Mouse (Mus musculus) adrenal gland, adult 18-20 months (tissue): ENCODE results near the gene Klhdc3. TPM values are rescaled to one million over a fixed set of nuclear protein-coding genes. Genes with fewer than 3 reads are reported as not detected.

Experiments
- DNase-seq, 2 experiments: peaks; one replicate each; pipeline ENCODE4 v3.0.0; 2021 to 2022; ENCODE audit warnings: low spot score in 2 of 2
- total RNA-seq, 2 experiments: library from RNA; stranded (reverse); gene quantifications; 1 replicate in 1 of 2; 2 replicates in 1 of 2; pipeline ENCODE4 v1.2.3; 2021

Klhdc3 gene
- total RNA-seq, 2 experiments from 2014 or later: 47.6 to 69.9 TPM

DNA sequence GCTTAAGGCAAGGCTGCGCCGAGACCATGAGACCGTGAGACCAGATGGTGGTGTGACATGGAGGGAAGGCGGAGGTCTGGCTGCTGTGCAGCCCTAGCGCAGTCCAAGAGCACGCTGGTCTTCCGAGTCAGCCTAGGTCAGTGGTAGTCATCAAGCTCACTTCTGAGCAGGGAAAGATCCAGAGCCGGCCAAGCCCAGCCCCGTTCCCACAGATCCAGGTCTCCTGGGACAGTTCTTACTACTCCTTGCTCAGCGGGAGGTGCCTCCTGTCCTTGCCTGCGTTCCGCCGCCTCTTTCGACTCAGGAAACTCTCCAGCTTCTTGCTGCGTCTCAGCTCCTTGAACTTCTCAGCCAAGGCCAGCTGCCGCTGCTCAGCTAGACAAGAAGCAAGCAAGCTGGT lies 13.0 kb downstream of the Klhdc3 start:
- no peak for DNase-seq

DNA sequence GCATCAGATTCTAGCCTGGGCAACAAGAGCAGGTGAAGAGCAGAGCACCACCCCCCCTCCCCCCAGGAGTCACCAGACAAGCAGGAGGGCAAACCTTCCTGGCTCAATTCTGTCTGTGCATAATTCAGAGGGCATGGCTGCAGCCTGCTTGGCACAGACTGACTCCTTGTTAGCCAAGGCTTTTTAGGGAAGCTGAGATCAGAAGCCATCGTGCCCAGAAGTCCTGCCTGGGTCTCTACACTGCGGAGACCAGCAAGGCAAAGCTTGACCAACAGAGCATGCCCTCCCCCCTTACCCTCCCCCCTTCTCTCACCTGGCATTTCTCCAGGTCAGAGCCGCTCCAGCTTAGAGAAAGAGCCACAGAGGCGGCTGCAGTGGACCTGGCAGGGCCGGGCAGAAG lies 18.0 kb downstream of the Klhdc3 start:
- DNase-seq: no peak

DNA sequence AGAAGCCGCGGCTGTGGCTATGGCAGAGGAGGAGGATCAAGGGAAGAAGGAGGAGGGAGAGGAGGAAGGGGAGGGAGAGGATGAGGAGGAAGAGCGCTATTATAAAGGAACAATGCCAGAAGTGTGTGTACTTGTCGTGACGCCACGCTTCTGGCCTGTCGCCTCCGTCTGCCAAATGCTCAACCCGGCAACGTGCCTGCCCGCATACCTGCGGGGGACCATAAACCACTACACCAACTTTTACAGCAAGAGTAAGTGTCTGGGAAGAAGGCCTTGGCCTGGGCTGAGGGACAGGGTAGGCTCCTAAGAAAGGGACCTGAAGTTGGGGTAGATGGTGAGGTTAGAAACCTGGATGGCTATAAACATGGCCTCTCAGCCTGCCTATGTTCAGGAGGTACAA lies 18.7 kb downstream of the Klhdc3 start:
- DNase-seq: no peak

DNA sequence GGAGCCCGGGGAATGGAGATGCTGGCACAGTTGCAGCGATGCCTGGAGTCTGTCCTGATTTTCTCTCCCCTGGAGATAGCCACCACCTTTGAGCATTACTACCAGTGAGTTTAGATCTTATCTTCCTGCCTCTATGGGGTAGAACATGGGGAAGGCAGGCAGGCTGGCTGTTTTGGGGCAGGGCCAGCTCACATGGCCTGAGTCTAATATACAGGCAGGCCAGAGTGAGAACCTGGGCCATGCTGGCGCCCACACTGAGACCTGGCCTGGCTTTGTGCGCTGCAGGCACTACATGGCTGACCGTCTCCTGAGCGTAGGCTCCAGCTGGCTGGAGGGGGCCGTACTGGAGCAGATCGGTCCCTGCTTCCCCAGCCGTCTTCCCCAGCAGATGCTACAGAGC lies 19.4 kb downstream of the Klhdc3 start:
- DNase-seq: no peak

DNA sequence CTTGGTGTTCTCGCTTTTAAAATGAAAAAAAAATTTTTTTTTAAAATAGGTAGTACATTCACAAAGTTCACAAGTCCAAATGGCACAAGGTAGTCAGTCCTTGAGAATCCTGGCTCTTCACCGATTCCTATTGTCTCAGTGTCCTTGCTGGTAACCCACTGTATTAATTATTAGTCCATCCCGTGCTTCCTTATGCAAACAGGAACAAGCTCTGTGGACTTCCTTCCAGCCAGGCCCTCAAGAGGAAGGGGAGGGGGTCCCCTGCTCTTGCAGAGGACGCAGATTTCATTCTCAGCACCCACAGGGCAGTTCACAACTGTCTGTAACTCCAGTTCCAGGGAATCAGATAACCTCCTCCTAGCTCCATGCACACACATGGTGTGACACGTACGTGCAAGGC lies 24.7 kb downstream of the Klhdc3 start:
- no peak for DNase-seq

DNA sequence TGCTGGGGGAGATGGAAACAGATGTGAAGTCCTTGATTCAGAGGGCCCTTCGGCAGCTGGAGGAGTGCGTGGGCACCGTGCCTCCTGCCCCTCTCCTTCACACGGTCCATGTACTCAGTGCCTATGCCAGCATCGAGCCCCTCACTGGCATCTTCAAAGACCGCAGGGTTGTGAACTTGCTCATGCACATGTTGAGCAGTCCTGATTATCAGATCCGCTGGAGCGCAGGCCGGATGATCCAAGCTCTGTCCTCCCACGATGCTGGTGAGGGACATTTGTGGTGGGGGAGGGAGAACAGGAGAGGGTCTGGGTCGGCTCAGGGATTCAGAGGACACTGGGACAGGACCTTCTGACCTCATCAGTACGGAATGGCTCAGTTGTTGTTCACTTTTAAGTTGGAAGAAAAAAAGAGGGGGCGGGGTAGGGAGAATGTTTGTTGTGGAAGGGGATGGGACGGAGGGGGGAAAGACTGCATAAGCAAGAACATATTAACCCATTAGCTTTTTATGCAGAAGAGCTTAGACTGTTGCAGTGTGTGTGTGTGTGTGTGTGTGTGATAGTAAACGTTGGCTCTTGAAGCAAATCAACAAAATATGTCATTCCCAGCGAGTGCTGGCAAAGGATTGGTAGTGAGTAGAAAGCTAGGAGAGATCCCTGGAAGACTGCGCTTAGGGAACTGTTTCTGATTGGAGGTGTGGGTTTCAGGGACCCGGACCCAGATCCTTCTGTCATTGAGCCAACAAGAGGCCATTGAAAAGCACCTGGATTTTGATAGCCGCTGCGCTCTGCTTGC lies 28.8 kb downstream of the Klhdc3 start:
- DNase-seq: no peak

DNA sequence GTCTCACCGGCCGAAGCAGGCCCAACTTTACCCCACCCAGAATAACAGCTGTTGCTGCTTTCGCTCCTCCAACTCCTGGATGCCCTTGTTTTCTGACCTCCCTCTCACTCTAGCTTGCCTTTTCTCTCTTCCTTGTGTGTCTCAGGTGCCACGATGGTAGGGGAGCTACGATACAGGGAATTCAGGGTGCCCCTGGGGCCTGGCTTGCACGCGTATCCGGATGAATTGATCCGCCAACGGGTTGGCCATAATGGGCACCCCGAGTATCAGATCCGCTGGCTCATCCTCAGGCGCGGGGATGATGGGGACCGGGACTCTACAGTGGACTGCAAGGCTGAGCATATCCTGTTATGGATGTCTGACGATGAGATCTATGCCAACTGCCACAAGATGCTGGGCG lies 29.4 kb downstream of the Klhdc3 start:
- no peak for DNase-seq

DNA sequence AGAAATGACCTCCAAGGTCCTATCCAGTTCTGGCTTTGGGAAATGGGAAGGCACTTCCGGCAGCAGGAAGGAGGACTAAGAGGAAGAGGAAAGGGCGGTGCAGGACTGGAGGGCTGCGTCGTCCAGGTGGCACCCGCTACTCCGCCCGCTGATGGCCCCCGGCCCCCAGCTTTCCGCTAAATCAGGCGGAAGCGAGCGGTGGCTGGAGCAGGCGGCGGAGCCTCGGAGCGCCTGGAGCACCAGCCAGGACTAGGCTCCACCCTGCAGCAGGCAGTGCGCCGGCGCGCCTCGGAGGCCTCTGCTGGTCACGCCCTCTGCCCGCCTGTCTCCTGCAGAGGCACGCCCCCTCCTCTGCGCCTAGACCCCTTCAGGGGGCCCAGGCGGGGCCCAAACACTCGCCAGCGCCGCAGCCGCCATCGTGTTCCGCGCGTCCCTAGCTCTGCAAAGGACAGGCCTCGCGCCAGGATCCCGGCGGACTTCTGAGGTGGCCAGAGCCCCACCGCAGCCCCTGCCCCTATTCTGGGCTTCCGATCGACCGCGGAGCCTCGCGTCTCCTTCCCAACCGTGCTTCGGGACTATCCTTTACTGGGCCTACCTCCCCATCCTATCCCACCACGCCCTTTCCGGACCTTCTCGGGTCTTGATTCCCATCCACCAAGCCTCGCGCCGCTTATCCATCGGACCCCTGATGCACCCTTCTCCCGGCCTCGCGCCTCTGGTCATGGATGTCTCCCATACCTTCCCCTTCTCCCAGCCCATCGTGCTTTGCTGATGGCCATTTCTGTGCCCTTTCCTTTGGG lies 30.3 kb downstream of the Klhdc3 start, which contains the start of gene Cul7:
Cul7 (plus strand) TSS at position 106 of the 800 bp plus-strand sequence.
- peak; percentile 82 to 83 for DNase-seq

DNA sequence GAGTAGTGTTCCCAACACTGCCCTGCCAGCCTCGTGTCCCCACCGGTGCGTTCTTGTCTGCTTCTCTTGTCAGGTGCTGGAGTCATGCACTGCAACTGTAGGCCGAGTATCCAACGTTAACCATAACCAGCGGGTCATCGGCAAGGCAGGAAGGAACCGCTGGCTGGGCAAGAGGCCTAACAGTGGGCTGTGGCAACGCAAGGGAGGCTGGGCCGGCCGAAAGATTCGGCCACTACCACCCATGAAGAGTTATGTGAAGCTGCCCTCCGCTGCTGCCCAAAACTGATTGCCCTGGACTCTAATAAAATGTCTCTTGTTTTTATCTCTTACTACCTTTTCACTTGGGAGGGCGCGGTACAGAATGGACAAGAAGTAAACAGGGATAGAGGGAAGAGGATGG lies 30.9 kb downstream of the Klhdc3 start:
- DNase-seq: peak in 1 of 2 experiments; percentile 17

DNA sequence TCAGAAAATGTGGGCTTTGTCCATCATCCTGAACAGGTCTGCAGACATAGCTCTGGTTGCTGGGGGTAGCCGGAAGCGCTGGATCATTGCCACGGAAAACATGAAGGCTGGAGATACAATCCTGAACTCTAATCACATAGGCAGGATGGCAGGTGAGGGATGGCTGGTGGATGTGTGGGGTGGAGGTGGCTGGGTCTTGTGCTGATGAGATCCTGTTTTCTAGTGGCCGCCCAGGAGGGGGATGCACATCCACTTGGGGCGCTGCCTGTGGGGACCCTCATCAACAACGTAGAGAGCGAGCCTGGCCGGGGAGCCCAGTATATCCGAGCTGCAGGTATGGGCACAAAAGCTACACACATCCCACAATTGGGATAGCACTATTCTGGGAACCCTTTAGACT lies 32.3 kb downstream of the Klhdc3 start:
- DNase-seq: no peak

DNA sequence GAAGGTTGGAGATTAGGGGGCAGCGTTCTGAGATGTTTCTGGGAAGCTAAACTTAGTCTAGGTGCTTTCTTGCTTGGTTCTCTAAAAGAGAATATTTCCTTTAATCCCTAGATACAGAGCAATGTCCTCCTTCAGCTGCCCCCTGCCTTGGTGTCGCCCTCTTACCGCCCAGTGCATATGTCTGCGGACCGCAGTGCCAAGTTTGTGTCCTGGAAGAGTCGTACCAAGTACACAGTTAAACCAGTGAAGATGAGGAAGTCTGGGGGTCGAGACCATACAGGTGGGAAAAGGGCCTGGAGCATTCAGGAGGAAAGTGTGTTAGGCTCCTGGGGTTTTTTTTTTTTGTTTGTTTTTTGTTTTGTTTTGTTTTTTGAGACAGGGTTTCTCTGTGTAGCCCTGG lies 33.4 kb downstream of the Klhdc3 start:
- no peak for DNase-seq

DNA sequence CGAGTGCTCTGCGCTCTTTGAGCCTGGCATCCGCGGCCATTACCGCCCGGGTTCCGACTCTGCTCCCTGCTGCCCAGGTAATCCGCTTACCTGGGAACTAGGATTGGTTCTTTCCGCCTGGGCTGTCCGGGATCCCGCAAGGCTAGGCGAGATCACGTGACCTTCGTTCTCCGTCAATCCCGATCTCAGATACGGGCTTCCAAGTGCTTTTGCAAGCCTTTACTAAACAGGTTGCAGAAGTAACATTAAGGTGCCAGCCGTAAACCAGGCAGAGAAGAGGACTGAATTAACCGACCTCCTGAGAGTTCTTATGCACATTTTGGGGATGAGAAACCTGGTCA lies 34.4 kb downstream of the Klhdc3 start:
- no peak for DNase-seq

DNA sequence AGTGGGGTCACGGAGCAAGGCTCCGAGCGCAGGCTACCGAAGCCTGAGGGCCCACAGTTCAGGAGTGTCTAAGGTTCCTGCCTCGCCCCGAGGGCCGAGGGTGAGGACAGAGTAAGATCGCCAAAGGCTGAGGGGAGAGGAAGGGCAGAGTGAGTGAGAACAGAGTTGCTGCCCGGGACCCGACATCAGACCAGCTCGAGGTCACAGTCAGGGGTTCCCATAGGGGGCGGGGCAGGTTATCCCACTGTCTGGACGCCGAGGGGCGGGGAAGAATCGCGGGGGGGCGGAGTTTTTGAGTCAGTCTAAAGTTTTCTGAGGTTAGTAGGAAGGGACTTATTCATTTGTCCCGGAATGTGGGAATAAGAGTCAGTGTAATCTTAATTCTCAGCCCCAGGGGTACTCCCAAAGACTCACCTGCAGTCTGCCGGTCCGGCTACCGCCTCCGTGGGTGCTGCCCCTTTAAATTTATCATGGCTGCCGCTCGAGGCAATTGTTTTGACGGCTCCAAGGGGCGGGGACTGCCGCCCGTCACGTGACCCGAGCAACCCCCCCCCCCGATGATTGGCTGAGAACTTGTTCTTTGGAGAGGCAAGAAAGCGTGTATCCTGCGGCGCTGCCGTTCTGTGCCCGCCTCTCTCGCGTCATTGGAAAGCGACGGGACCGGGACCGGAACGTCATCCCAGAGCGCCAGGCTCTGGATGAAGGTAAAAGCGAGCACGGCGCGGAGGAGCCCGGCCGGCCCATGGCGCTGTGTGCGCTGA lies 35.0 kb downstream of the Klhdc3 start, which contains the start of the genes Klc4 and Mrpl2:
Klc4 (minus strand) TSS at position 462 of the 761 bp plus-strand sequence.
Mrpl2 (plus strand) TSS at position 669 of the 761 bp plus-strand sequence.
- peak; percentile 99 for DNase-seq

DNA sequence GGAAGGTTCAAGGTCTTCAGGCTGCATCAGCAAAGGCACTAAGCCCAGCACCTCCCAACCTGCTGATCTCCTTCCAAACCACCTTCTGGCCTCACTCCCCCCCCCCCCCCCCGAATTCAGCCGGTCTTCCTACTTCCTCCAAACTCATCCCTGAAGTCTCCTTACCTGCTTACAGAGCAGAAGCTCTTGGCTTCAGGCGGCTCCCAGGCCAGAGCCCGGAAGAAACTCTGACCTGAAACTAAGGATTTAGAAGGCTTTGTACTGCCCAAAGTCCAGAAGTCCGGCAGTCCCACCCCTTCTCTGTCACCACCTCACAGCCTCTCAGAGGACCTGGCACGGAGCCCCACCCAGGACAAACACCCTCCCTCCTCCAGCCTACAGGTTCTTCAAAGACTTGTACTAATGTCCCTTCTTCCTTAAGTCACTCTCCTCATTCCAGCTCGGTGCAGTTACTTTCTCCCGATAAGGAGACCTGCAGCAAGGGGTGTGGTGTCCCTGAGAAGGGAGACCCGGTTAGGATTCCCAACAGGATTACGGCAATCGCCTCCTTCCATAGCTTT lies 35.7 kb downstream of the Klhdc3 start:
- peak; percentile 54 to 56 for DNase-seq

DNA sequence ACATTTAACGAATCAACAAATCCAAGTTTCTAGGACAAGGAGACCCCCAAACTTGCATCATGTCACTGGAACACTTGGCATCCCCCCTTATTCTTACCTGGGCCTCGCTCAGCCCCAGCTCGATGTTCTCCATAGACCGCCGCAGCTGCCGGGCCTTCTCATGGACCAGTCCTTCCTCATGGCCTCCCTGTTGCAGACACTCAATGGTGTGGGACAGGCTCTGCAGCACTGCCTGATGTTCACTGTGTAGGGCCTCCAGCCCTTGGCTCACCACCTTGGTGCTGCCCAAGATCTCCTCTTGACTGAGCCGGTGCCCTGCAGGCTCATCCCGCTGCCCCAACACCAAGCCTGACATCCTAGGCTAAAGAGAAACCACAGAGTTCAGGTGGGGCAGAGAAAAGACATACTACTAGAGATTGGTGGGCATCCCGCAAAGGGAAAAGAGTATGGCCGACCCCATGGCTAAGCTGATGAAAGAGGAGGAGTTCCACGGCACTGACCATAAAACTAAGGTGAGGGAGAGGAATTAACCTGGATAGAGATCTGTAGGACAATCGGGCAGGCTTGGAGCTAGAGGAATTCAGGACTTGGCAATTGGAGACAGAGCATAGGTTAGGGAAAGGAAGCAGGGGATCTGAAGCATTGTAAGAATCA lies 36.4 kb downstream of the Klhdc3 start:
- no peak for DNase-seq

DNA sequence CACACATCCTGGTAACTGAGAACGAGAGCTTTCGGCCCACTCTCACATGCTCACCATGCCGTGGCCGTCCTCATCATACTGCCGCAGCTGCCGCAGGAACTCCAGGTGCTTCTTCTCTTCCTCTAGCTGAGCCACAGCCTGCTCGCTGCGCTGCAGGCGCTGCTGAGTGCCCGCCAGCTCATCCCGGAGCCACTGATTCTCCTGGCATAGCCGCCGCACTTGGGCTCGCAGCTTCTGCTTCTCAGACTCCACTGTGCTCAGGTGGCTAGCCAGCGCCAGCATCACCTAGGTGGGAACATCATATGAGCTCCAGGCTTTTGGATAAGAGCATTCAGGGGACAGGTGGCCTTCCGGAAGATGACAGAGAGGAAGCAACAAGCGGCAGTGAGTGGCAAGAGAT lies 38.7 kb downstream of the Klhdc3 start:
- DNase-seq: no peak

DNA sequence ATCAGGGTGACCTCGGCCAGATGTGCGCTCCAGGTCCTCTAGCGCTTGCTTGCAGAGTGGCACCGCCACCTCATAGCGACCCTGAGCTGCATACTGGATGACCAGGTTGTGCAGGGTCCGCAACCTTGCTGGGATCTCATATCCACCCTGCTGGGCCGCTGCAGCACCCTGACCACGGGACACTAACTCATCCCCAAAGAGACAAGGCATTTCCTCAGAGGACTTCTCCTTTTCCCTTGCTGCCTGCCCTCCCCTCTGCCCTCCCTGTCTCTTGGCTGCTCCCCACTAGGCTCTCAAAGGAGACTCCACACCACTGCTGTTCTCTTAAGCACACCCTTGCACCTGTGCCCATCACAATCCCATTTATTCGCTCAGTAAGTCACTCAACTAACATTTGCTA lies 40.8 kb downstream of the Klhdc3 start:
- DNase-seq: no peak

DNA sequence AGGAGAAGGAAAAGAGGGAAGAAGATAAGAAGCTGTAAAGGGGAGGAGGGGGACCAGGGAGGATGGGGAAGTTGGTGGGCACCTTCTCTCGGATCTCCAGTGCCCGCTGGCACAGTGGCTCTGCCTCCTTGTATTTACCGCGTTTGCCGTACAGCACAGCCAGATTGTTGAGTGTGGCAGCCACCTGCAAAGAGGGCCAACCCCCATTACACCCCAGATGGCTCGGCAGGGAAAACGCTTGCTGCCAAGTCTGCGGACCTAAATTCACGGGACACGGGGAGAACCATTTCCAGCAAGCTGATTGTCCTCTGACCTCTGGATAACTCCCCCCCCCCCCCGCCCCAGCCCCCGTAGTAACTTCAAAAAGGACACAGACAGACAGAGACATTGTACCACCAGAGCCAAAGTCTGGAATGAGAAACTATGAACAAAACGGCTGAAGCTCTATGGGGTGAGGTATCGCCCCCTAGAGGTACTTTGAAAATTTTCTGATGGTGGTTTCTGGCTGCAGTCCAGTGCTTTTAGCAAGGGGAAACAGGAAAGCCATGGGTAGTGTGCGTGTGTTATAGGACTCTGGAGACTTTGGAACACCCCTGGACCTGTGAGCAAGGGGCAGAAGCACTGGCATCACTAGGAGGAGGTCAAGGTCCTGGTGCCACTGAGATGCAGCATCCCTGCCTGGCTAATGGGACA lies 43.7 kb downstream of the Klhdc3 start:
- DNase-seq: peak in 1 of 2 experiments; percentile 31

DNA sequence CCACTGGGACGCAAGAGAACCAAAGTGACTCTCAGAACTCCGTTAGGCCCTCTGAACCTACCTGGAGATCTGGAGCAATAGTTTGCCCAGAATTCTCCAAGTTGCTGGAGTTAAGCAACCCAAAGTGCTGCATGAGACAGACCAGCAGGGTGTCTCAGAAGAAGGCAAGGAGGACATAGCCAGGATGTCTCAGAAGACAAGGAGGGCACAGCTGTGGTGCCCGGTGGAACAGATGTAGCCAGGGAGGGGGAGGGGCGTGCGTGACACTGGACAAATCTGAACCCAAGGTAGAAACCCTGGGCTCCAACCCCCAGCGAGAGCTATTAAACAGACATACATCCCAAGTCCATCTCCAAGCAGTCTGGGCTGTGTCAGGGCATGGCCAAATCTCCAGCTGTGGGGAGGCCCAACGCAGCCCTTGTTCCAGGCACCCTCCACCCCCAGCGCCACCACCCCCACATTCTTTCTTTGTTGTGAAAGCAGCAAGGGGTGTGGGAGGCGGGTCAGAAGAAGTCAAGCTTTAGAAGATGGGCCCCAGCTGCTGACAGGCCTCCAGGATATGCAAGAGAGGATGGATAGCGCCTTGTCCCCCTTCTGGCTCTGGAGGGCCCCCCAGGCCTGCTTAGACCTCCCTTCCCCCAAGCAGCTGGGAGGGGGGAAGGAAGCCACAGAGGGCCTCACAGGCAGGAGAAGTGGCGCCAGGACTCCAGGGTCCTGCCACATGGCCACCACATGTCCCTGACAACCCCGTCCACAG lies 50.9 kb downstream of the Klhdc3 start:
- DNase-seq: no peak
